Mouse (Mus musculus) forebrain, embryonic 14.5 days (tissue): Measurements from ENCODE around the gene Gpatch1. TPM values are rescaled to one million over a fixed set of nuclear protein-coding genes. Genes with fewer than 3 reads are reported as not detected.

Experiments
- ATAC-seq: fragments of 200-750 bp; cut with Nextera tagmentation; 2 replicates; pipeline ENCODE4 v1.8.0; 2017; ENCODE audit warnings: mild to moderate bottlenecking, moderate library complexity
- DNase-seq: peaks from one replicate; pipeline ENCODE4 v3.0.0-alpha.2; 2015; ENCODE audit warnings: low spot score
- H3K27ac ChIP-seq: fragments of 300-500 bp; sonication (generic); 2 replicates; pipeline ENCODE4 v1.5.1; 2014; ENCODE audit warnings: low read depth, mild to moderate bottlenecking, control low read depth, low read length, moderate library complexity
- H3K27me3 ChIP-seq: fragments of 300-500 bp; sonication (generic); replicated peaks from 2 replicates; pipeline ENCODE4 v1.6.1; 2014; ENCODE audit warnings: low read length, control low read depth, mixed read lengths; ENCODE audit not compliant: control insufficient read depth, insufficient read depth
- H3K36me3 ChIP-seq: fragments of 300-500 bp; sonication (generic); 2 replicates; pipeline ENCODE4 v1.6.1; 2014; ENCODE audit warnings: low read length, control low read depth; ENCODE audit not compliant: control insufficient read depth, insufficient read depth
- H3K4me1 ChIP-seq: fragments of 300-500 bp; sonication (generic); 2 replicates; pipeline ENCODE4 v1.6.1; 2014; ENCODE audit warnings: antibody characterized with exemption, low read length, control low read depth; ENCODE audit not compliant: control insufficient read depth, insufficient read depth
- H3K4me2 ChIP-seq: fragments of 300-500 bp; sonication (generic); 2 replicates; pipeline ENCODE4 v1.6.1; 2014; ENCODE audit warnings: mild to moderate bottlenecking, control low read depth, low read length
- H3K4me3 ChIP-seq: fragments of 300-500 bp; sonication (generic); 2 replicates; pipeline ENCODE4 v1.5.1; 2014; ENCODE audit warnings: low read depth, low read length, control low read depth
- H3K9ac ChIP-seq: fragments of 300-500 bp; sonication (generic); 2 replicates; pipeline ENCODE4 v1.6.1; 2014; ENCODE audit warnings: mild to moderate bottlenecking, low read length, control low read depth, moderate library complexity
- H3K9me3 ChIP-seq: fragments of 300-500 bp; sonication (generic); replicated peaks from 2 replicates; pipeline ENCODE4 v1.6.1; 2016; ENCODE audit warnings: low read length, control low read depth, mixed read lengths; ENCODE audit not compliant: control insufficient read depth
- WGBS: fragments of 180-500 bp; shearing (Covaris S2); extraction: QIAGEN DNeasy Blood & Tissue Kit; methylation state at CpG from one replicate; pipeline ENCODE4 v1.1.7; 2014; 5-methylcytosine and 5-hydroxymethylcytosine counted together
- polyA plus RNA-seq: library from polyadenylated mRNA; unstranded; fragments of >200 nt; fragmentation: Nextera tagmentation; extraction: Ambion mirVana; gene quantifications from 2 replicates; pipeline ENCODE4 v1.2.1, GENCODE M21; 2014

Gene Gpatch1
- polyA plus RNA-seq, 1 experiment from 2014 or later = 21.2 TPM

DNA sequence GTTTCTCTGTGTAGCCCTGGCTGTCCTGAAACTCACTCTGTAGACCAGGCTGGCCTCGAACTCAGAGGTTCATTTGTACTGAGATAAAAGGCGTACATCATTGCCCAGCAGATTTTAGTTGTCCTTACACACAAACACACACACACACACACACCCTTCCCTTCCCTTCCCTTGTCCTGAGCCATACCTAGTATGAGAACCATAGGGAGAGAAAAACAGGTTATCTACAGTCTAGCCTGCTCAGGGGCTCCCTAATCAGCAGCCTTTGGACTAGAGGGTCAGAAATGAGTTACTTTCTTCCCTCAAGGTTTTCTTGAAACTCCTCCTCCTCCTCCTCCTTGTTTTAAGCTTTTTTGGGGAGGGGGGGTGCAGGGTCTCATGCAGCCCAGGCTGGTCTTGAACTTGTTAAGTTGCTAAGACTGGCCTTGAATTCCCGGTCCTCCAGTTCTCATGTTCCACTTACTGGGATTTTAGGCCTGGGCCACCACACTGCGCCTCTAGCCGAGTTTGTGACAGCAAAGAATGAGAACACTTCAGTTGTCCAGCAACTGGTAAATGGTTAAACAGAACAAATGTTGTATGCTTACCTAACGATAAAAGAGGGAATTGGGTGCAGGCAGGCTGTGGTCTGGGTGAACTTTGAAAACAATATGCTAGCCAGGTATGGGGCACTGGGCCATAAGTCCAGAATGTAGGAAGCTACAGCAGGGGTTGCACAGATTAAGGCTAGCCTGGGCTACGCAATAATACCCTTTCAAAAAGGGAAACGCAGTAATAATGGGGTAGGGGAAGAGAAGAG is 31.8 kb upstream of the Gpatch1 start:
- H3K4me2 ChIP-seq = no peak overlapping the region
- H3K36me3 ChIP-seq = no peaks in the 10 kb centered on the region
- H3K27ac ChIP-seq = no peak overlapping the region
- H3K4me1 ChIP-seq = no peaks in the 10 kb centered on the region
- H3K9me3 ChIP-seq = no peaks in the 10 kb centered on the region
- no peak for DNase-seq
- H3K27me3 ChIP-seq = no peaks in the 10 kb centered on the region
- no peak overlapping the region for H3K4me3 ChIP-seq
- no peak for ATAC-seq
- H3K9ac ChIP-seq = no peak overlapping the region
- 94% methylated on average over 8 of the region's 8 CpGs for WGBS

GRCm38 (mm10) chr7:35349022-35349421 is 30.8 kb upstream of the Gpatch1 start:
- DNase-seq (no peak), ATAC-seq (no peak)
- H3K4me3 ChIP-seq = no peak overlapping the region
- no peaks in the 10 kb centered on the region for H3K4me1 ChIP-seq
- 93% methylated on average over 4 of the region's 4 CpGs for WGBS
- H3K36me3 ChIP-seq = no peaks in the 10 kb centered on the region
- no peaks in the 10 kb centered on the region for H3K9me3 ChIP-seq
- H3K4me2 ChIP-seq = no peak overlapping the region
- H3K27me3 ChIP-seq = no peaks in the 10 kb centered on the region
- H3K27ac ChIP-seq = no peak overlapping the region
- H3K9ac ChIP-seq = no peak overlapping the region

- ATAC-seq = no peak
These were observed 29.9 kb upstream of the Gpatch1 start for GRCm38 (mm10) chr7:35347918-35348700.

DNA sequence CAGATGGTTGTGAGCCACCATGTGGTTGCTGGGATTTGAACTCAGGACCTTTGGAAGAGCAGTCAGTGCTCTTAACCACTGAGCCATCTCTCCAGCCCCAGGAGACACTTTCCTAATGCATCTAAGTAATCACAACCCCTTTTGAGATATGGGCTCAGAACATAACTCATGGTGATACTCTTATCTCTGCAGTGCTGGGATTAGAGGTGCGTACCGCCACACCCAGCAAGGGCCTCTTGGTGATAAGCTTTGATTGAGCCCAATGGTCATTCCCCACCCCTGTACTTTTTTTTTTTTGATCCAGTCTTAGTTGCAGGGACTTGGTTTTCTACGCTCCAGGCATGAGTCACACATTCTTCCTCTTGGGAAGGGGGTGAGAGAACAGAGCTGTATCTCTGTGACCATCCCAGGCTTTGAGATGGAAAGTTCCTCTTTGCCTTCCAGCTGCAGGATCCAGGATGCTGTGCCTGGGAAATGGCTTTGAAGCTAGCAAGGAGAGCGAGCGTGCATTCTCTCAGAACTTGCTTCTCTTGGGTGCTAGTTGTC is 26.6 kb upstream of the Gpatch1 start:
- Histone ChIP-seq H3K9me3 (no peaks in the 10 kb centered on the region), H3K36me3 (no peaks in the 10 kb centered on the region), H3K27me3 (no peaks in the 10 kb centered on the region), H3K27ac (no peak overlapping the region), H3K4me1 (no peaks in the 10 kb centered on the region), H3K9ac (no peak overlapping the region), H3K4me2 (no peak overlapping the region), H3K4me3 (no peak overlapping the region)
- WGBS = 92% methylated on average over 5 of the region's 5 CpGs
- ATAC-seq (no peak), DNase-seq (no peak)

More at GRCm38 (mm10) chr7:35347918-35348700, 29.9 kb upstream of the Gpatch1 start:
- 77% methylated on average over 18 of the region's 18 CpGs for whole genome bisulfite sequencing
- H3K9me3 ChIP-seq = no peaks in the 10 kb centered on the region
- H3K9ac ChIP-seq = no peak overlapping the region
- no peaks in the 10 kb centered on the region for H3K4me1 ChIP-seq
- H3K27ac ChIP-seq = no peak overlapping the region
- no peak overlapping the region for H3K4me2 ChIP-seq
- no peaks in the 10 kb centered on the region for H3K36me3 ChIP-seq
- no peak overlapping the region for H3K4me3 ChIP-seq
- no peaks in the 10 kb centered on the region for H3K27me3 ChIP-seq
- no peak for DNase-seq

GRCm38 (mm10) chr7:35342498-35342897 is 24.3 kb upstream of the Gpatch1 start:
- H3K9ac ChIP-seq = no peak overlapping the region
- no peaks in the 10 kb centered on the region for H3K36me3 ChIP-seq
- no peak overlapping the region for H3K27ac ChIP-seq
- H3K4me1 ChIP-seq = no peaks in the 10 kb centered on the region
- no peak overlapping the region for H3K4me3 ChIP-seq
- no peaks in the 10 kb centered on the region for H3K9me3 ChIP-seq
- no peak overlapping the region for H3K4me2 ChIP-seq
- DNase-seq = no peak
- ATAC-seq = no peak
- no peaks in the 10 kb centered on the region for H3K27me3 ChIP-seq
- 77% methylated on average over 4 of the region's 4 CpGs for WGBS

- DNase-seq = no peak
- Histone ChIP-seq H3K9ac (no peak overlapping the region), H3K9me3 (no peaks in the 10 kb centered on the region), H3K4me2 (no peak overlapping the region), H3K27me3 (no peaks in the 10 kb centered on the region), H3K4me1 (no peaks in the 10 kb centered on the region), H3K4me3 (no peak overlapping the region), H3K36me3 (no peaks in the 10 kb centered on the region), H3K27ac (no peak overlapping the region)
- no peak for ATAC-seq
- 74% methylated on average over 6 of the region's 6 CpGs for WGBS
These were observed 23.0 kb upstream of the Gpatch1 start for GRCm38 (mm10) chr7:35341282-35341681.

DNA sequence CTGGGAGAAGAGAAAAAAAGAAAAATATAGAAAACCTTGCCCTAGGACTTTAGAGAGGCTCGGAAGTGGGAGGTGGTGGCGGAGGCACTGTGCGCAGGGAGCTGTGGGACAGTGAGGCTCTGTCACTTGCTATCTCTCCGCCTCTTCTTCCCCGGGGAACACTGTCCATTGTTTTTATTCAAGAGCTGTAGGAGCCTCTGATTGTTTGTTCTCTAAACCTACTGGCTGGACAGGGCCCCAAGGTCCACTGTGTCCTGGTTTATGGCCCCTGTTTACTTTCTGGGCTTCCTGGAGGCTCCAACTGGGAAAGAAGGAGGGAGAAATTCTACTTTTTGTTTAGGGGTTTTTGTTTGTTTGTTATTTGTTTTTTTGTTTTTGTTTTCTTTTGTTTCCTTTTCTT is 22.0 kb upstream of the Gpatch1 start:
- ATAC-seq (no peak), DNase-seq (no peak)
- no peaks in the 10 kb centered on the region for H3K36me3 ChIP-seq
- peaks cover 4% of the 10 kb centered on the region; the same call in 1 of the 2 replicates for H3K27me3 ChIP-seq
- no peak overlapping the region for H3K4me3 ChIP-seq
- WGBS = 32% methylated on average over 5 of the region's 5 CpGs
- H3K4me2 ChIP-seq = no peak overlapping the region
- H3K4me1 ChIP-seq = peaks cover 4% of the 10 kb centered on the region
- no peak overlapping the region for H3K9ac ChIP-seq
- no peaks in the 10 kb centered on the region for H3K9me3 ChIP-seq
- H3K27ac ChIP-seq = no peak overlapping the region

GRCm38 (mm10) chr7:35334527-35335452 is 16.6 kb upstream of the Gpatch1 start:
- peaks cover 8% of the 10 kb centered on the region for H3K4me1 ChIP-seq
- no peaks in the 10 kb centered on the region for H3K9me3 ChIP-seq
- no peak; the same call in 1 of the 2 replicates for ATAC-seq
- peak overlapping the region; percentile 100 for H3K4me2 ChIP-seq
- no peak overlapping the region for H3K27ac ChIP-seq
- WGBS = under 1% methylated on average over 51 of the region's 51 CpGs
- H3K4me3 ChIP-seq = peak overlapping the region; percentile 59
- H3K9ac ChIP-seq = peak overlapping the region; percentile 57
- peaks cover 8% of the 10 kb centered on the region; the same call in 1 of the 2 replicates for H3K27me3 ChIP-seq
- peak; percentile 37 for DNase-seq
- no peaks in the 10 kb centered on the region for H3K36me3 ChIP-seq
